Comparison of ENCODE assay signal across 11 mouse cellular contexts in genomic region chr1:171035611-171036010, GRCm38 (mm10). TPM values are rescaled to one million over a fixed set of nuclear protein-coding genes. Genes with fewer than 3 reads are reported as not detected.
A peak's percentile ranks its signal among the peaks of the same experiment; 100 is the strongest.
DNase-seq lines count a peak whose midpoint lies in the region; ATAC-seq and TF ChIP-seq lines count a peak whose summit lies in the region.
"Had no signal": no experiment of that assay in that cellular context is flagged by ENCODE, and none has a peak within 500 bp of the region (broad histone marks: within the 10 kb centered on the region; RNA-seq: fewer than 3 reads in every experiment).

No protein-coding gene starts in this region.

- H3K4me3 ChIP-seq in heart, embryonic 12.5 days = no peak overlapping the region
- H3K4me3 ChIP-seq in lung, embryonic 16.5 days (ENCODE audit: low read length) = no peak overlapping the region
- peak overlapping the region; percentile 11; the same call in 1 of the 2 replicates for H3K4me3 ChIP-seq in hindbrain, embryonic 13.5 days
- peak overlapping the region; percentile 59; the same call in 1 of the 2 replicates for H3K4me3 ChIP-seq in midbrain, postnatal 0 days (ENCODE audit: low read depth, low read length)

- peaks cover 34% of the 10 kb centered on the region for H3K27me3 ChIP-seq in heart, embryonic 12.5 days (replicated peaks)
- H3K27me3 ChIP-seq in lung, embryonic 16.5 days (ENCODE audit: control insufficient read depth, insufficient read depth, low read depth, low read length) = peaks cover 5% of the 10 kb centered on the region; the same call in 1 of the 2 replicates
- peaks cover 30% of the 10 kb centered on the region for H3K27me3 ChIP-seq in hindbrain, embryonic 13.5 days
- no peaks in the 10 kb centered on the region for H3K27me3 ChIP-seq in midbrain, postnatal 0 days (ENCODE audit: insufficient read depth, low read length)

- peak overlapping the region; percentile 34; the same call in 1 of the 2 replicates for H3K4me2 ChIP-seq in heart, embryonic 12.5 days
- peak overlapping the region; percentile 7; the same call in 1 of the 2 replicates for H3K4me2 ChIP-seq in lung, embryonic 16.5 days (ENCODE audit: low read depth, low read length)
- H3K4me2 ChIP-seq in hindbrain, embryonic 13.5 days = peak overlapping the region; percentile 25
- peak overlapping the region; percentile 78 for H3K4me2 ChIP-seq in midbrain, postnatal 0 days (ENCODE audit: low read depth, low read length, poor library complexity, severe bottlenecking)

- H3K27ac ChIP-seq in heart, embryonic 12.5 days (ENCODE audit: poor library complexity, severe bottlenecking) = no peak overlapping the region
- no peak overlapping the region for H3K27ac ChIP-seq in lung, embryonic 16.5 days (ENCODE audit: low read length)
- H3K27ac ChIP-seq in hindbrain, embryonic 13.5 days = no peak overlapping the region
- no peak overlapping the region for H3K27ac ChIP-seq in midbrain, postnatal 0 days (ENCODE audit: low read depth, low read length)

- H3K4me1 ChIP-seq in heart, embryonic 12.5 days (replicated peaks) = peaks cover 3% of the 10 kb centered on the region; the same call in 1 of the 2 replicates
- peaks cover 9% of the 10 kb centered on the region; the same call in 1 of the 2 replicates for H3K4me1 ChIP-seq in lung, embryonic 16.5 days (replicated peaks; ENCODE audit: control insufficient read depth, insufficient read depth, low read length)
- peaks cover 21% of the 10 kb centered on the region for H3K4me1 ChIP-seq in hindbrain, embryonic 13.5 days (replicated peaks)
- H3K4me1 ChIP-seq in midbrain, postnatal 0 days (ENCODE audit: insufficient read depth, low read length) = no peaks in the 10 kb centered on the region; the same call in 1 of the 2 replicates

- TF ChIP-seq CTCF in midbrain, postnatal 0 days (IDR thresholded peaks at IDR 0.05) = no peak

- WGBS in heart, embryonic 12.5 days = 49% methylated on average over 11 of the region's 11 CpGs
- WGBS in lung, embryonic 16.5 days = 42% methylated on average over 11 of the region's 11 CpGs
- 65% methylated on average over 11 of the region's 11 CpGs for WGBS in hindbrain, embryonic 13.5 days
- WGBS in midbrain, postnatal 0 days = 55% methylated on average over 11 of the region's 11 CpGs

- H3K9me3 ChIP-seq in heart, embryonic 12.5 days (replicated peaks) = 0 out of 2 replicates have a peak, but pooled peaks cover 8% of the 10 kb centered on the region
- no peaks in the 10 kb centered on the region for H3K9me3 ChIP-seq in lung, embryonic 16.5 days (ENCODE audit: control insufficient read depth, low read length)
- no peaks in the 10 kb centered on the region for H3K9me3 ChIP-seq in hindbrain, embryonic 13.5 days
- H3K9me3 ChIP-seq in midbrain, postnatal 0 days (ENCODE audit: low read length) = no peaks in the 10 kb centered on the region

- H3K9ac ChIP-seq in heart, embryonic 12.5 days = no peak overlapping the region
- H3K9ac ChIP-seq in lung, embryonic 16.5 days (ENCODE audit: low read length) = no peak overlapping the region
- no peak overlapping the region for H3K9ac ChIP-seq in hindbrain, embryonic 13.5 days
- no peak overlapping the region for H3K9ac ChIP-seq in midbrain, postnatal 0 days (replicated peaks; ENCODE audit: low read length, poor library complexity, severe bottlenecking)

- ATAC-seq in heart, embryonic 12.5 days (ENCODE audit: insufficient number of reproducible peaks, low FRiP score) = no peak
- ATAC-seq in lung, embryonic 16.5 days (ENCODE audit: low read depth) = no peak
- ATAC-seq in hindbrain, embryonic 13.5 days (ENCODE audit: low FRiP score) = no peak
- ATAC-seq in midbrain, postnatal 0 days (ENCODE audit: low FRiP score) = no peak

- intact Hi-C loops in heart, postnatal 36 days (cut with DNase I) = no loop called here

- DNase-seq in heart, postnatal 36 days = no peak
- no peak for DNase-seq in lung, adult 18-20 months
- no peak for DNase-seq in midbrain, postnatal 0 days (ENCODE audit: low spot score)
- no peak for DNase-seq in cerebellum, adult 11-12 months
- DNase-seq in layer of hippocampus, postnatal 25 days (ENCODE audit: extremely low spot score in 1 of 2, low spot score in 1 of 2) = no peak
- DNase-seq: heart, postnatal 14 days had no signal

- H3K36me3 ChIP-seq in heart, embryonic 12.5 days = no peaks in the 10 kb centered on the region
- no peaks in the 10 kb centered on the region for H3K36me3 ChIP-seq in lung, embryonic 16.5 days (ENCODE audit: control insufficient read depth, insufficient read depth, low read length)
- H3K36me3 ChIP-seq in hindbrain, embryonic 13.5 days = no peaks in the 10 kb centered on the region
- H3K36me3 ChIP-seq in midbrain, postnatal 0 days (ENCODE audit: insufficient read depth, low read length) = no peaks in the 10 kb centered on the region

RNA-seq across cellular contexts. Expression of gene Fcgr4, which starts 16.9 kb away (rescaled TPM):
- polyA plus RNA-seq in heart, embryonic 12.5 days (2016; fragmentation: Nextera tagmentation; extraction: Ambion mirVana) = 0.14 and 0.24 TPM in 2 replicates
- total RNA-seq in heart, postnatal 36 days (2021) = under 1 TPM in 1 of 2 experiments, not detected in 1; 0.76 TPM
- 0.39 and 0.84 TPM in 2 replicates for polyA plus RNA-seq in lung, embryonic 16.5 days (2015; fragmentation: Nextera tagmentation; extraction: Ambion mirVana)
- 0.31 TPM in 2 replicates for polyA plus RNA-seq in hindbrain, embryonic 13.5 days (2015; fragmentation: Nextera tagmentation; extraction: Ambion mirVana)
- 0.57 TPM in 1 of 2 replicates, not detected in the other for total RNA-seq in midbrain, postnatal 0 days (2014; rRNA removed)
- polyA plus RNA-seq in midbrain, postnatal 0 days (2015; fragmentation: Nextera tagmentation; extraction: Ambion mirVana) = 0.25 and 0.48 TPM in 2 replicates
- total RNA-seq in layer of hippocampus, postnatal 25 days (2021) = under 1 TPM in 1 of 2 experiments, not detected in 1; 0.22 TPM
- total RNA-seq: layer of hippocampus, postnatal 14 days had no signal
- polyA plus RNA-seq: erythroblast, embryonic 14.5 days had no signal

RNA-seq across cellular contexts. Expression of gene Fcgr3, which starts 29.1 kb away (rescaled TPM):
- 3.8 and 4.5 TPM in 2 replicates for polyA plus RNA-seq in heart, embryonic 12.5 days (2016; fragmentation: Nextera tagmentation; extraction: Ambion mirVana)
- total RNA-seq in heart, postnatal 36 days (2021) = 10 to 100 TPM; 13.7 to 18.6 TPM
- polyA plus RNA-seq in lung, embryonic 16.5 days (2015; fragmentation: Nextera tagmentation; extraction: Ambion mirVana) = 12.7 and 19.3 TPM in 2 replicates
- 8.1 and 10.0 TPM in 2 replicates for polyA plus RNA-seq in hindbrain, embryonic 13.5 days (2015; fragmentation: Nextera tagmentation; extraction: Ambion mirVana)
- total RNA-seq in midbrain, postnatal 0 days (2014; rRNA removed) = 18.1 and 19.8 TPM in 2 replicates
- polyA plus RNA-seq in midbrain, postnatal 0 days (2015; fragmentation: Nextera tagmentation; extraction: Ambion mirVana) = 12.8 and 14.2 TPM in 2 replicates
- 10 to 100 TPM; 12.1 to 14.0 TPM for total RNA-seq in layer of hippocampus, postnatal 25 days (2021)
- polyA plus RNA-seq: erythroblast, embryonic 14.5 days had no signal

RNA-seq across cellular contexts. Expression of gene Fcgr2b, which starts 59.3 kb away (rescaled TPM):
- 0.19 TPM in 1 of 2 replicates, not detected in the other for polyA plus RNA-seq in heart, embryonic 12.5 days (2016; fragmentation: Nextera tagmentation; extraction: Ambion mirVana)
- 10 to 100 TPM in 1 of 2 experiments, 1 to 10 TPM in 1; 7.3 to 10.0 TPM for total RNA-seq in heart, postnatal 36 days (2021)
- polyA plus RNA-seq in lung, embryonic 16.5 days (2015; fragmentation: Nextera tagmentation; extraction: Ambion mirVana) = 3.0 and 4.2 TPM in 2 replicates
- polyA plus RNA-seq in hindbrain, embryonic 13.5 days (2015; fragmentation: Nextera tagmentation; extraction: Ambion mirVana) = 0.32 and 0.61 TPM in 2 replicates
- total RNA-seq in midbrain, postnatal 0 days (2014; rRNA removed) = 1.8 and 6.6 TPM in 2 replicates
- 2.1 and 3.6 TPM in 2 replicates for polyA plus RNA-seq in midbrain, postnatal 0 days (2015; fragmentation: Nextera tagmentation; extraction: Ambion mirVana)
- 1 to 10 TPM; 3.4 to 3.6 TPM for total RNA-seq in layer of hippocampus, postnatal 25 days (2021)
- polyA plus RNA-seq: erythroblast, embryonic 14.5 days had no signal

Comparison
In these comparisons a context has a peak if more than half of its experiments do, and no peak if none do; other contexts are left out.
1. H3K4me2 ChIP-seq: peak in every context shown above with its lines; median percentile 78 in midbrain, postnatal 0 days; 34 in heart, embryonic 12.5 days; 25 in hindbrain, embryonic 13.5 days; 7 in lung, embryonic 16.5 days.
2. H3K4me3 ChIP-seq: peak in hindbrain, embryonic 13.5 days (single experiment) and midbrain, postnatal 0 days (single experiment); none in heart, embryonic 12.5 days (single experiment) and lung, embryonic 16.5 days (single experiment).